Mouse (Mus musculus): ENCODE data around the gene Olfr173.

The Olfr173 gene

DNA sequence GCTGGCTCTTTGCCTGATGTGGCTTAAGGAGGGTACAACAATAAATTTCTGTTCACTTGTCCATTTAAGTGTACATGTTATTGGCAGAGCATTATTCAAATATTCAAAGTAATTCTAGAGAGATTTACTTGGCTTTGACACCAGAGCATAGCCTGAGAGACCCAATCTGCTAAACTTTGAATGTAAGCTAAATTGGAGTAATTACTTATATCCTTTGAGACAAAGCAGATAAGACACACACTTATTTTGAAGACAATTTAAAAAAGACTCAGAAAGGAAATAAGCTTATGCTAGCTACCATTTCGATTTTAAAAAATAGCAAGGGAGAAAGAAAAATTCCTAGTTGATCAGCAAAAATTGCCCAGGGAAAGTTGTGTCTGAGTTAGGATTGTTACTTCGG lies at the start of gene Olfr173:
Olfr173 (minus strand) TSS at position 101 of the 400 bp plus-strand sequence.
- no peak for DNase-seq

GRCm38 (mm10) chr16:58826732-58827319 lies 26.8 kb upstream of the Olfr173 start, which contains the start of gene Olfr175-ps1:
TSS of gene Olfr175-ps1 (minus strand) at chr16:58826782.
- no peak for DNase-seq

- no peak for DNase-seq
Measured at GRCm38 (mm10) chr16:58763076-58763475, 37.0 kb downstream of the Olfr173 start, which contains the start of gene Olfr172. TSS of gene Olfr172 (minus strand) at chr16:58763176.

GRCm38 (mm10) chr16:58756191-58756590 lies 43.9 kb downstream of the Olfr173 start:
- no peak for DNase-seq

DNA sequence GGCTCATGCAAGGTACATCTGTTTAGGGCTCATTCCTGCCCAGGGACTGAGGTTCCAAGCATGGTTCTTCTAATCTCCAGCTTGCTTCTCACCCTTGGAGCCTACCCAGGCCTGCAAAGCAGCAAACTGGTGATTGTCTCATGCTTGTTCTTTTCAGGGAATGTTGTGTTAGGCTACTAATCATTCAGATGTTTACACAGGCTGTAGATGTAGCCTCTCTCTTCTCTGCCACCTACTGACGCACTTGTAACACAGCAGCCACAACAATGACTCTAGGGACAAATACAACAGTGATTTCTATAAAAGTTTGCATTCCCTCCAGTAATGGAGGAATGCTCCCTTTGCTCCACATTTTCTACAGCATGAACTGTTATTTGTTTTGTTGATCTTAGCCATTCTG lies 48.8 kb downstream of the Olfr173 start:
- no peak for DNase-seq

DNA sequence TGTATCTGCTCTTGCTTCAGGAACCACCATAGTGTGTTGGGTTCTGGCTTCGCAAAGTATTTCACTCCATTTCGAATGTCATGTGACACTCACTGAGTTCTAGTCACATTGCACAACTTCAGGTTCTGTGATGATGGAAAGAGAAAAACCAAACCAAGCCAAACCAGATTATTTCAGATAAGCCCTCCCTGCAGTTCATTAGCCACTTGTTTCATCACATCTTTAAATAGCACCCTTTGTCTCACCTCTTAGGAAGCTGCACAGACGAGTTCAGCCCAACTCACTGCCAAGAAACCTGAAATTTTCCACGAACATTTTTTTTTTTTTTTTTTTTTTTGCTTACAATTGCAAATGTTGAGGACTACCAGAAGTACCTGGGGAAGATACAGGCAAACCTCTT lies 53.4 kb downstream of the Olfr173 start:
- no peak for DNase-seq

Measured in heart, adult 11 months (tissue).